Mouse (Mus musculus) cortical plate, adult 2 months (tissue): Measurements from ENCODE around the gene Fsd1.

ENCODE experiments used
- CTCF ChIP-seq: fragments of 200-500 bp; IDR thresholded peaks from 2 replicates; pipeline ENCODE4 v1.5.1; 2011; ENCODE audit warnings: mild to moderate bottlenecking, control low read depth, low read length; ENCODE audit not compliant: insufficient read depth; ENCODE audit errors: extremely low read depth
- POLR2A ChIP-seq: fragments of 200-500 bp; IDR thresholded peaks from 2 replicates; pipeline ENCODE4 v1.6.1; 2011; ENCODE audit warnings: mild to moderate bottlenecking, low read length, control low read depth; ENCODE audit not compliant: insufficient read depth; ENCODE audit errors: extremely low read depth

DNA sequence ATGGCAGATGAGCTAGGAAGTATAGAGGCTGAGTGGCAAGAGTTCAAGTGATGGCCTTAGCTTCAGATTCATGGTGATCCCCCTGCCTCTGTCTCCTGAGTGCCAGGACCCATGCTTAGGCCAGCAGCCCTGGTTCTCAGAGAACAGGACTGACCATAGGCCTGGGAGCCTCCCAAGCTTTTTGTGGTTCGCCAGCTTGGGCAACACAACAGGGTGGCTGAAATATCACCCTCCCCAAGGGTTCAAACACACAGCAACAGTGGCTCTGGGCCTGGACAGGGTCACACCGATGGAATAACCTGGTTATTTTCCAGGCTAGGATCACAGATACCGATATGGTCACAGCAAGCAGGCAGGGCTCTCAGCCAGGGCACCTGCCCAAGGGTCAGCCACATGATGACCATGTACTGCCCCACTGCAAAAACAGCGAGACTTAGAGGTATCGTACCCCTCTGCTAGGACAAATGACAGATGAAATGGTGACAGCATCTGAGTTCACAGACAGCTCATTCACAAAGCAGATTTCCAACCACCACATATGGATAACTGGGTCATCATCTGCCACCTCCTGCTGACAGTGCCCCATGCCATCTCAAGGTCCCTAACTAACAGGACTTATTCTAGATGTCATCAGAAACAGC is 41.6 kb downstream of the Fsd1 start:
- TF ChIP-seq CTCF (no peak), POLR2A (no peak)
